Mouse (Mus musculus): ENCODE data around the gene Kbtbd4.

The Kbtbd4 gene

GRCm38 (mm10) chr2:90960012-90960411 is 55.5 kb downstream of the Kbtbd4 start:
- no peak for DNase-seq

All from cerebellum, adult 18-20 months (tissue).